Mouse (Mus musculus): Measurements from ENCODE around the gene Mrap2.
"Not testable (repeated sequence)": the region's sequence is repeated elsewhere in the genome, so short reads cannot be mapped to it uniquely, and the experiment has no call there.

Mrap2 gene

DNA sequence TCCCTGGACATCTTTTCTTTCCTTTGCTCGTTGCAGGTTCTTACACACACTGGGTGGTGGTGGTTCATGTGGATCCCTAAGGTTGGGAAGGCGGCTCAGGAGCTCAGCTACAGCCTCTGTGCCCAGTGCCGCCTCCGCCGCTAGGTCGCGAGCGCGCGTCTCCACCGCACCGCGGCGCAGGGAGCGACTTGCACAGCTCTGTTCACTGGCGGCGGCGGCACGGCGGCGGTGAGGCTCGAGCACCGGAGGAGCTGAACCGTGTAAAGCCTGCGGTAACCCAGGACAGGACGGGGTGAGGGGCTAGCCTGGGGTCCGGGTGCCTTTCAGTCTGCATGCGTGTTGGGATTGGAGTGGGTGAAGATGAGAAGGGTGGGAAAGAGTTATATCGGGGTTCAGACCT is at the start of gene Mrap2:
TSS of gene Mrap2 (plus strand) at position 201 of the 400 bp plus-strand sequence.
- DNase-seq (ENCODE audit: low spot score in 2 of 2): peak; percentile 21 to 61

DNA sequence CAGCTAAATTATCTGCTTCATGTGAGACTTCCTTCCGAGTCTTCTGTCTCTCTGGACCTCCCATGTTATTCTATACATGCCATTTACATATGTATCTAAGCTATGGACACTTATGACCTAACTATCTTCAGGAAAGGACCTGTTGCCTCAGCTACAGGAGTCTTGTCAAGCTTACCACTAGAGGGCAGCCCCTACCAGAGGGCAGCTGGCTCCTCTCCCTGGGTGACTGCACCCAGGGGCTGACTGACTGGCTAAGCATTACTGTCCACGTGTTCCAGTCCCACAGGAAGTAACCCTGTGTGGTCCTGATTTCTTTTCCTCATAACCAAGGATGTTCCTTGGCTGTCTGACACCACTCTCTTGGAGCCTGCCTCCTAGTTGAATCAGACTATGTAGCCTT is 46.1 kb upstream of the Mrap2 start:
- no peak for DNase-seq (ENCODE audit: low spot score in 2 of 2)

DNA sequence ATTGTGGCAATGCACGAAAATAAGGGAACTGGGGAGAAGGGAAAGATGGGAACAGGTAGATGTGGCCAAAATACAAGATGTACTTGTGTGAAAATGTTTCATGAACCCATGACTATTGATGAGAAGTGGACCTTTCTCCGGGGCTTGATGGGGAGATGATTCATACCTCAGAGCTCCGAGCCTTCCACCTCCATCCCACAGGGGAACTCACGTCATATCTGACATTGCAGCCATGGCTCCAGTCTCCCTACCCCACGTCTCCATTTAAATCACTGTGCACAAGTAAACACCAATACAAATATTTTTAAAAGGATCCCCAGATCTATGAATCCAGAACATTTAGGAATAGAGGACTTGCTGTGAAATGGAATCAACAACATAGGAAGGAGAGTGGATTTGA is 29.1 kb upstream of the Mrap2 start:
- DNase-seq (ENCODE audit: low spot score in 2 of 2): no peak

DNA sequence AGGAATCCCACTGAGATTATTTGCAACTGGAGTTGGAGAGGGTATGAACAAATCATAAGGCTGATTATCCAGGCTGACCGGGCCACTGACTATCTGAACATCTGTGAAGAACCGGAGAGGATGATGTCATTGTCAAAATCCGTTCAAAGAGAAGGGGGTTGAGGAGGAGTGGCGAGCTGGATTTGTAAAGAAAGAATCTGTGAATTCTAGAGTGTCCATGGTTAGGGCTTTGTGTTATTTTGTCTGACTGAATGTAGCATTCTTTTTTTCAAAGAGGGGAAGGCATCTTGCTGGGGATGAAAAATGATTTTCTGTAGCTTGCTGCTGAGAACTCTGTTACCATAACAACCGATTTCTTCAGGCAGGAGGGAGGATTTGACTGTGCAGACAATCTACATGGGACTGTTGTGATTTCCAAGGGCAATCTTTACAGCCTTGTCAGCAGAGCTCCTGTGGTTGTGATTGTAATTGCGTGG is 28.6 kb upstream of the Mrap2 start:
- no peak for DNase-seq (ENCODE audit: low spot score in 2 of 2)

- no peak for DNase-seq (ENCODE audit: low spot score in 2 of 2)
Observed at GRCm38 (mm10) chr9:87115978-87116377, 28.1 kb upstream of the Mrap2 start.

GRCm38 (mm10) chr9:87118996-87119395 is 25.1 kb upstream of the Mrap2 start:
- DNase-seq (ENCODE audit: low spot score in 2 of 2): no peak

GRCm38 (mm10) chr9:87121956-87122493 is 22.1 kb upstream of the Mrap2 start:
- no peak for DNase-seq (ENCODE audit: low spot score in 2 of 2)

GRCm38 (mm10) chr9:87127046-87127445 is 17.1 kb upstream of the Mrap2 start:
- DNase-seq (ENCODE audit: low spot score in 2 of 2): not testable (repeated sequence)

GRCm38 (mm10) chr9:87135765-87136558 is 8.1 kb upstream of the Mrap2 start:
- DNase-seq (ENCODE audit: low spot score in 2 of 2): no peak

- DNase-seq (ENCODE audit: low spot score in 2 of 2): no peak
Observed at GRCm38 (mm10) chr9:87143076-87143475, 1.0 kb upstream of the Mrap2 start.

- no peak for DNase-seq (ENCODE audit: low spot score in 2 of 2)
Observed at GRCm38 (mm10) chr9:87144532-87144931, 426 bp downstream of the Mrap2 start.

DNA sequence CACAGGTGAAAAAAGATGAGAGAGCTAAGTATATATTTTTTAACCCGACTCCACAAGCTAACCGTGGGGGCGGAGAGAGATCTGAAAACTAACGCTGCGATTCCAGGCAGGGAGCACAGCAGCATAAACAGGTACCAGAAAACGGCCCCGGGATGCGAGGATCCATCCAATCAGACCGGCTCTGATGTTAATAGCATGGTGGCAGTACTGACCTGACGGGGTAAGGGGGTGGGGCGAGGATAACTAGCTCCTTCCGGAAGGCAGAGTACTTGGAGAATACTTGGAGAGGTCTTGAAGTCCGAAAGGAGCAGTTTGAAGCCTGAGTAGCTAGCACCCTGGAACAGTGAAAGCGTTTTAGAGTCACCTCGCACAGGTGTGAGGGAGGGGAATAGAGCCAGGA is 1.1 kb downstream of the Mrap2 start:
- DNase-seq (ENCODE audit: low spot score in 2 of 2): no peak

DNA sequence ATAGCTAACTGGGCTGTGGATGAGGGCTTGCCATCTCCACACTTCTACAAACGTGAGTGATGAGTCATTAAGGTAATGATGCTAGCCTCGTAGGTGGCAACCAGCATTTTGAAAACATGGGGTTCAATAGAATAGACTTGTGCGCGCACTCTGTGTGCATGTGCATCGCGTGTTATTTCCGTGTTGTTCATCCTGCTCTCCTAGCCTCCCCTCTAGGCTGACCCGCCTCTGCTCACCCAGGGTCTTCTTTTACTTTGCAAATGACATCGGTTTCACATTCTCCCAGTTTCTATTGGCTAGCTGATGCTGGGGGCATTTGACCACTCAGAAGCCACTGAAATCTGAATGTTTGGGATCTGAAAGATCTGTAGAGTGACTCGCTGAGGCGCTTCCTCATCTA is 1.6 kb downstream of the Mrap2 start:
- no peak for DNase-seq (ENCODE audit: low spot score in 2 of 2)

DNA sequence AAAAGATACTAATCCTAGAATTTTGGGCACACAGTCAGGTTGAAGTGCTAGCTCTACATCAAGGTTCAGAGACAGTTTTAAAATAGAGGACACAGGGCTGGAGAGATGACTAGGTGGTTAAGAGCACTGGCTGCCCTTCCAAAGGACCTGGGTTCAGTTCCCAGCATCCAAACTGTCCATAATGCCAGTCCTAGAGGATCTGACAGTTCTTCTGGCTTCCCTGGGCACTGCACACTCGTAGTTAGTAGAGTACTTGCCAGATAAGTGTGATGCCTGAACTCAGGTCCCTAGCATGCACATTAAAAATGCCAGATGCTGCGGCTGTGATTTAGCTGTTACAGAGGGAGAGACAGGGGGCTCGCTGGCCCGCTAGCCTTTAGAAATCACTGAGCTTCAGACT is 2.3 kb downstream of the Mrap2 start:
- DNase-seq (ENCODE audit: low spot score in 2 of 2): no peak

- no peak for DNase-seq (ENCODE audit: low spot score in 2 of 2)
Observed at GRCm38 (mm10) chr9:87147927-87148326, 3.8 kb downstream of the Mrap2 start.

- no peak for DNase-seq (ENCODE audit: low spot score in 2 of 2)
Observed at GRCm38 (mm10) chr9:87152641-87153325, 8.7 kb downstream of the Mrap2 start.

GRCm38 (mm10) chr9:87162559-87162958 is 18.5 kb downstream of the Mrap2 start:
- no peak for DNase-seq (ENCODE audit: low spot score in 2 of 2)

- DNase-seq (ENCODE audit: low spot score in 2 of 2): no peak
Observed at GRCm38 (mm10) chr9:87167001-87167830, 23.1 kb downstream of the Mrap2 start.

GRCm38 (mm10) chr9:87168051-87168450 is 23.9 kb downstream of the Mrap2 start:
- DNase-seq (ENCODE audit: low spot score in 2 of 2): no peak

DNA sequence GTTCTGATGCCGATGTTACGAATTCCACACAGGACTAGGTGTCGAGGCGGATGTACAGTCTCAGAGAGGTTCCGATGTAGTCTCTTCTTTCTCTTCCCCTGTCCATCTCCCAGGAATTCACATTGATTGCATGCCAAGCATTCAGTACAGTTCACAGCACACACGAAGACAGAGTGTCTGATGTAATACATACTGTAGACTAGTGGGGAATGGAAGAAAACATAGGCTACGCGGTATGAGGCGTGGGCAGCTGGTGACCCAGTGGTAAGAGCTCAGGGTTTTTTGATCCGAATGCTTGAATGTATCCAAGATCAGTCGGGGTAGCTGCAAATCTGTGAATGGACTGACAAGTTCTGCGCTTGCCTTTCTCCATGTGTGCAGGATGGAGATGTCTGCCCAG is 25.0 kb downstream of the Mrap2 start:
- DNase-seq (ENCODE audit: low spot score in 2 of 2): no peak

DNA sequence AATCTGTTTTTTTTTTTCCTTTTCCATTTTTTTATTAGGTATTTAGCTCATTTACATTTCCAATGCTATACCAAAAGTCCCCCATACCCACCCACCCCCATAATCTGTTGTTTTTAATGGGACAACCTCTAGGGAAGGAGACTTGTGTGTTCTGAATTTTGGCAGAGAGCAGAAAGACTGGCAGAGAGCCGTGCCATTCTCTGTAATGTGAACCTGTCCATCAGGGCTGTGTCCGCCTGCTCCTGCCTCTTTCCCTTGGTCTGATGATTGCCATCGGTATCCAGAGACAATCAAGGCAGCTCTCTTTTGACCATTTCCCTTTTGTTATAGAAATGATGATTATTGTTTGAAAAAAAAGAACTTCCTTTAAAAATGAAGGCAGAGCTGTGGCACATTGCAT is 26.8 kb downstream of the Mrap2 start:
- DNase-seq (ENCODE audit: low spot score in 2 of 2): no peak

DNA sequence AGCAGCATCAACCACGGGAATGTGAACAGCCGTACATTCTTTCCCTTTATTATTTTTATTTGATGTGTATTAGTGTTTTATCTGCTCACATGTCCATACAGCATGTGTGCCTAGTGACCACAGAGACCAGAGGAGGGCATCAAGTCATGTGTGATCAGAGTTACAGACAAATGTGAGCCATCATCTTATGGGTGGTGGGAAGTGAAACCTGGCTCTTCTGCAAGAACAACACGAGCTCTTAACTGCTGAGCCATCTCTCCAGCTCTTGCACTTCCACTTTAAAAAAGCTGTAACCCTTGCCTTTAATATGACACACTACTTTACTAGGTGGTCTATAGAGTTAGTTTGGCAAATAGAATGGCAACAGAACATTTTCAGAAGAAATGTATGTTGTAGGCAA is 27.4 kb downstream of the Mrap2 start:
- DNase-seq (ENCODE audit: low spot score in 2 of 2): no peak

Measured in frontal cortex, postnatal 10 days (tissue).